Mouse (Mus musculus): ENCODE results near the gene Clint1.

Gene Clint1

DNA sequence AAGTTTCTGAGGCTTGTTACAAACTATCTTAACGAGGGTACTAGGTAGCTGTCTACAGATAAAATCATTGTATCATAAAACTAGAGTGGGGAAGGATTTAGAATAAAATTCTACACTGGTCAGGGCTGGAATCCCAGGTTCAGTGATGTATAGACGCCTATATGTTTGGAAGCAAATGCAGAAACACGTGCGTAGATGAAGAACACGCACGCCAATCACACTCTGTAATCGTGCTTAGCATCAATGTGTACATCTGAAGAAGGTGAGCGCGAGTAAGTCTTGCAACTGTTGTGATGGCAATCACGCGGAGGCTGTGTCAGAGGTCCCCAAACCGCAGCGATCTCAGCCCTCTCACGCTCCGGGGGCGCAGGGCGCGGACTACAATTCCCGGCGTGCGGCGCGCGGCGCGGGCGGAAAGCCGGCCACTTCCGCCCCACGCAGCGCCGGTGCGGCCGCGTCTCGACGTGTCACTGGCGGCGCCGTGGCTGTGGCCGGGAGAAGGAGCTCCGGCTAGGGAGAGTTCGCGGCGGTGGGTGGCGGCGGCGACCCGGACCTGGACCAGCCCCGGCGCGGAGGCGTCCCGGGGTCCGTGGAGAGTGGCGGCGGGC is at the start of gene Clint1:
Clint1 (plus strand) TSS at position 536 of the 608 bp plus-strand sequence.
- peak; percentile 86 for DNase-seq

DNA sequence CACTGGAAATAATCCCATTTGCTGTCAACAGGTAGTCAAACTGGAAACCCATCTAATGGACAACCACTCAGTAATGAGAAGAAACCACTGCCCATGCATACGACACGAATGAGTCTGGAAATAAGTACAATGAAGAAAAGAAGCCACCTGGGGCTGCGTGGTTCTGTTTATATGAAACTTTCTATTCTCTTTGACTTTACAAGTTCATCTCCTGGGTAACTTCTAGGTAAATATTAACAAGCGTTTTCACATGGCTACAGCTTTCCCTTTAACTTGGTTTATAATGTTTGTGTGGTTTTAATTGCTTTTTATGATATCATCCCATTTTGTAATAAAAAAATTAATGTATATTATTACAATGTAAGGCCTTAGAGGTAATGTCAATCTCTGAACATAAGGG is 47.8 kb upstream of the Clint1 start:
- no peak for DNase-seq

DNA sequence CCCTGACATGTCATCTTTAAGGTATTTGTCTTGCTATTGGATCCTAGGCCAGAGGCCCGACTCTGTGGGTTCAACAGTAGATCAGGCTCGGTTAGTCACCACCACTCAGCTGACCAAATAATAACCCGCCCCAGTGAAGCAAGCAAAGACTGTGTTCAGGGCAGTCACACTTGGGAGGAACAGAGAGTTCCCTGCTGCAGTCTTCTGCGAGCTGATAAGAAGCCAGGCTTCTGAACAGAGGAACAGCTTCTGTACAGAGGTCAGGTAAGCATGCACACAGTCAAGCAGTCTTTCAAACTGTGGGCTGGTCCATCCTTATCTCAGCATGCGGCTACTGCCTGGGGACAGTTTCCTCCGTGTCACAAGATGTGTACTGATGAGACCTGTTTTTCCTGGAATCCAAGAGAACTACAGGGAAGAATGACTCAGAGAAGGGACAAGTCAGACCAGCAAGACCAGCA is 46.5 kb upstream of the Clint1 start:
- DNase-seq: peak; percentile 57

DNA sequence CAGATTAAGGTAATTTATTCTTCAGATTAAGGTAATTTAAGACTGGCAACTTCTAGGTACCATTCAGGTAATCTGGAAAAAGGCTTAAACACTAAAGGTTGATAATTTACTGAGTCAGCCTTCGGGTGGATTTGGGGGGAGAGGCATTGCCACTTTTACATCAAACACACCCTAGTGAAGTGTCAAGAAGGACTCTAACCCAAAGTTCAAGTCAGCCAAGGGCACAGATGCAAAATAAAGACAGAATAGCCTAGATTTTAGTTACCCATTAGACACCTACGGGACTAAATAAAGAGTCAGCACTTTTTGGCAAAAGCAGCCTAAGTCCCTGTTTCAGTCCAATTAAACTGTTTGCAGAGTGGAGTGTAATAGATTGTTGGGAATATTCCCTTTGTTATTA is 46.0 kb upstream of the Clint1 start:
- peak; percentile 27 for DNase-seq

DNA sequence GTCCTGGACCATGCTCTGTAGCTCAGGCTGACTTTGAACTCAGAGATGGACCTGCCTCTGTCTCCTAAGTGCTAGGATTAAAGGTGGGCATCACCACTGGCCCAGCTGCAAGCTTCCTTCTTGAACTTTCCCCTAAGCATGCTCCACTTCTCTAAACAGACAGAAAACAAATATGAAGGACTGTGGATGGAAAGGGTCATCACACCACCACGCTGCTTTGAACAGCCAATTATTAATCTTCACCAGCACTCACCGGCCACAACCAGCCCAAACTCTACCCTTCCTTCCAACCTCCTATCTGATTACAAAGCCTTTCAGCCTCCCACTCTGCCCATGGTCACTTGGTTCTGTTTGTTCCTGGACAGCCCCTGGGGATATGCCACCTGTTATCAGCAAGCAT is 45.6 kb upstream of the Clint1 start:
- peak; percentile 46 for DNase-seq

DNA sequence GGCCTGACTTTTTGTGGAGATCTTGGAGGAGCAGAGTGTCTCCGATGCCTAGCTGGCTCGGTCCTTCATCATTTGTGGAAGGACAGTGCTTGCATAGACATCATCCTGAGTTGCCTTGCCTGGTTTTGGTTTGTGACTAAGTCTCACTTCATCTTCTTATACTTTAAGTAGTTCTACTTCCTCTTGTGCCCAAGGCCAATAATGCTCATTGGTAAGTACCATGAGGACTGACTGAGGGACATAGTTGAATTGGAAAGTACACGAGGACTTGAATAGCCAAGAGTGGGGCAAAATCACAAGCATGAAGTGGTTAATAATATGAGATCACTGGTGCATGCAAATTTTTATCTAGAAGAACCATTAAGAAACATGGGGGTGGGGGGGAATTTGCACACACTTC is 45.0 kb upstream of the Clint1 start:
- no peak for DNase-seq

DNA sequence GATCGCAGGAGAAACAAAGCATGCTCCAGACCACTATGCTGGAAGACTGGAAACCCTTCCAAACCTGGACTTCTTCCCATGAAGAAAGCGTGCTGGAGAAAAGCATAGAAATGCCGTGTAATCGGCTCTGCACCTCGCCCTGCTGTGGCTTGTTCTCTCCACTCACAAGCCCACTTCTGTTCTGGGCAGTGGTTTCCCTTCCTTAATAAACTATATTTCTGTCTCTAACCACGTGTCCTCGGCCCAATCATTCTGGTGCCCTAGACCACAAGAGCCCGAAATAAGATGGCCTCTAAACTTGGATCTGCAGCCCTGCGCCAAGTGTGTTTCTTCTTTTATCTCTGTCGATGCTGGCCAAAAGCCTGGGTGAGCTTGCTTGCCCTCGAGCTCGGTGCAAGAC is 44.0 kb upstream of the Clint1 start:
- DNase-seq: no peak

DNA sequence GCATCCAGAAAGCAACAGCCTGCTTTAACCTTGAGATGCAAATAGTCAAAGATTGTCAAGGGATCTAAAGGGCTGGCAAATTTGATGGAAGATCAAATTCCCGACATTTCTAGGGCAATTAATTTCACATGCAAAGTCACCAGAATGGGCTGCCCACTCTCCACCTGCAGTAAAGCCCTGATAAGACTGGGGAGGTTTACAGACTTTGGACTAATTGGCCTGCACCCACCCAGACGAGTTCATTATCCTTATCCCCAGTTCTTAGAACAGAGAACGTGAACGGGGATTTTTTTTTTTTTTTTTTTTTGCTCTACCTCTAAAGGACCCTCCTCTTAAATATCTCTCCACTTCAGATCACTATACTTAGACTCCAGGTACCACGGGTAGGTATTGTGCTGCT is 42.4 kb upstream of the Clint1 start:
- no peak for DNase-seq

DNA sequence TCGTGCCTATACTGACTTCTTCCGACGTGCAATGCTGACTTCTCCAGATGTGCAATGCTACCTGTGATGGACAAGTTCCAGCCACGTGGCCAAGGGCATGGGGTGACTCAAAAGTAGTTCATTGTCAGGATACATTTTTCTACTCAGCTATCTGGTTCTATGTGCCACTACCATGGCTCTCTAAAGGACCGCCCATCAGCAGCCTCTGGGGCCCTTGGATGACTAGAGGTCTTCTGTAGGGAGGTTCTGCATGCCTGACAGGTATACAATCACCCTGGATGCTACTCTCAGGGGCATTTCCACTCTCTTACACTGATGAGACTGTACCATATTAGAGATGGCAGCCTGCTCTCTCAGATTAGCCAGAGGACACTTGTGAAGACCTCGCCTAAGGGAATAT is 41.8 kb upstream of the Clint1 start:
- DNase-seq: no peak

DNA sequence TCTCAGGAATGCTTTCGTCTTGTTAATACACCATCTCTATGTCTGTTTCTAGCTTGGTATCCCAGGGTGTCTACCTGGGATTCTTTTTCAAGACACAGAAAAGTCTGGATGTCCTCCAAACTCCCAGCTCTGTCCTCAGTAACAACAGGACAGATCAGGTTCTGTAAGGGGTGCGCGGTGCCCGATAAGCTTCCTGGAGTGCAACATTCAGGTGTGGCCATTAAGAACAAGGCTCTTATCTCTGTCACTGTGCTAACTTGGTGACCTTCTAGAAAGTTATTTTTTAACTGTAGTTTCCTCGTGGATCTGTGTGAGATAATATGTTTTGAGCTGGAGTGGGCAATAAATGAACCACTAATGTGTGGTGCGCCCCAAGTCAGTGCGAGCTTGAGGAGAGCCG is 41.0 kb upstream of the Clint1 start:
- no peak for DNase-seq

DNA sequence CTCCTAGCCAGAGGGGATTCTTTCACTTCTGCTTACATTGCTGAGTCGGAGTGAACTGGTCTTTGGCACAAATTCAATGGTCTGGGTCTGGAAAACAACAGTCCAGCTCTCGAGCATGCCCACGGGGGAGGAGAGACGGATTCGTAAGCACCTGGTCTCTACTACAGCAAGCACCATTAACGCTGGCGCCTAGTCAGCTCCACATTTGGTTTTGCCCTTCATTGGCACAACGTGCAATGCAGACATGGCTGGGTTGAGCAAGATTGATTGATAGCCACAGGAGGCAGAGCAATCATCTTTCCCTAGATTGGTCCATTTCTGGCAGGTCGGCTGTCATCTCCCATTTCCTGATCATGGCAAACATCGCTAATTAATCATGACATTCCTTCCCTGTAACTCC is 36.2 kb upstream of the Clint1 start:
- no peak for DNase-seq

DNA sequence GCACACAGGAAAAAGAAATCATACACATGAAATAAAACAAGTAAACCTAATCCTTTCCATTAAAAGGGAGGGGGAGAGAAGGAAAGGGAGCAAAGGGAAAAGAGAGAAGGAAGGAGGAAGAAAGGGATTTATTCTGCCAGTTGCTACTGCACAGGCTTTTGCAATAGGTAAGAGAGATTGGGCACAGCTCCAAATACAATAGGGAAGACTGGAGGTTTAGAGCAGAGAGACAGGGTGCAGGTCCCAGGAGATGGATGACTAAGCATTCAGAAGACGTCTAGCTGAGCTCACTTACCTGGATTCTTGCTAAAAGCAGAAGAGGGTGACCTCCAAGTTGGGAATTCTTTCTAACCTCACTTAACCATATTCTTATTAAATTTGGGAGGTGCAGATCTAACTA is 35.1 kb upstream of the Clint1 start:
- DNase-seq: no peak

DNA sequence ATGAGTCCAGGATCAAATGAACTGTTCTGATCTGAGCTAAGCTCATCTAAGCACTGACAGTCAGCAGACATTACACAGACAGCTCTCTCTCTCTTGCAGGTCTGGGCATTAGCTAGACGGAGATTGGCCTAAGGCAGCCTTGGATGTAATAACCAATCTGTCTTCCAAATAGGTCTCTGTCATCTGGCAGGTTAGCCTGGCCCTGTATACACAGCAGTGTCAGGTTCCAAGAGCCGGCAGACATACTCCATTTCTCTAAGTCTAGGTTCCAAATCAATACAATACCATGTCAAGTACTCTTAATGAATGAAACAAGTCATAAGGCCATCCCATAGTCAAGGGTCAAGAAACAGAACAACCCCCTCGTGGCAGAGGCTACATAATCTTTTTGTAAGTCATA is 33.9 kb upstream of the Clint1 start:
- no peak for DNase-seq

DNA sequence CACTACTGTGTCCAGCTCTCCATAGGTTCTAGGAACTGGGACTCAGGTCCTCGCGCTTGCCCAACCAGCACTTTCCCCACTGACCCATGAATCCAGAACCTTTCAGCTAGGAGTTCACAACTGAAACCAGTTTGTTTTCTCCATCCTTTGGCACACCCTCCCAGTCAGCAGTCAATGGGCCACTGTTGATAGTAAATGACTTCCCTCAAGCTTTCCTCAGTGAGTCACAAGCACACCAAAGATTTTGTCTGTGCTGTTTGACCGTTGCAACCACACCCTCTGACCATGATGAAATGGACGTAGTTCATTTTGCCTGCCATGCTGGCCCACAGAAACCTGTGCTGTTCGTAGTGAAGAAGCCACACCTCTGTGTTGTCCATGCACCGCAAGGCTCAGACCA is 30.9 kb upstream of the Clint1 start:
- no peak for DNase-seq

DNA sequence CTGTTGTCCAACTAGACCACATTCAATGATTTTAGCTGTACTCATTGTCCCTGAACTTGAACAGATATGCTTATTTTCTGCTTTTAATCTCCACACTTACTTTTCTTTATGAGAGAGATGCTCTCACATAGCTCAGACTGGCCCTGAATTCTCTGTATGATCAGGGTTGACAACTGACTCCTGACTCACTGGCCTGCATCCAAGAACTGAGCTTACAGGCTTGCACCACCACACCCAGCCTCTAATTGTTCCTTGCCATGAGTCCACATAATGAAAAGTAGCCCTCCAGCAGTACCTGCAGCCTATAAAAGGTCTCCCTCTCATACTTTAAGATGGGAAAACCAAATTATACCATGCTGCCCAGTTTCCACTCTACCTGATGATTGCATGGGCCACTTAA is 21.7 kb upstream of the Clint1 start:
- no peak for DNase-seq

DNA sequence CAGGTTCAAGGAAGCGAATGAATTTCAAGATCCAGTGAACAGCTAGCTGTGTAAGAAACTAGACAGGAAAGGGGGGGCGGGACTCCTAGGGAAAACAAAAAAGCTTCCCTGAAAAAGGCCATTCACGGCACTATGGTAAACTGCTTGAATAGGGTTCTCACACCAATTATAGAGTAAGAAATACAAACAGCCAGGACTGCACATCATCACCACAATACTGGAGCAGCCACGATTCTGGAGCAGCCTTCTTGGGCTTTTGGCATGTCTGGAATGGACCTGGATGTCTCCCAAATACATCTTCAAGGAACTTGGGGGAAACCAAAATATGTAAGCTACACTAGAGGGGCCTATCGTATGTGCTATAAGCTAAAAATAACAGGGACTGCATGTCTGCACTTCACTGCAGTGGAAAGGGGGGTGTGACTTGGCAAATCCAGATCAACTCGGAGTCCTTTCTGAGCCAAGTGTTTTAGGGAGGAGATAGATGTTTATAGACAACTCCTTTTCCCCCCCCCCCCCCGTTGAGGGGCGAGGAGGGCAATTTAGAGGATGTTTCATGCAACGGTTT is 21.0 kb upstream of the Clint1 start:
- no peak for DNase-seq

DNA sequence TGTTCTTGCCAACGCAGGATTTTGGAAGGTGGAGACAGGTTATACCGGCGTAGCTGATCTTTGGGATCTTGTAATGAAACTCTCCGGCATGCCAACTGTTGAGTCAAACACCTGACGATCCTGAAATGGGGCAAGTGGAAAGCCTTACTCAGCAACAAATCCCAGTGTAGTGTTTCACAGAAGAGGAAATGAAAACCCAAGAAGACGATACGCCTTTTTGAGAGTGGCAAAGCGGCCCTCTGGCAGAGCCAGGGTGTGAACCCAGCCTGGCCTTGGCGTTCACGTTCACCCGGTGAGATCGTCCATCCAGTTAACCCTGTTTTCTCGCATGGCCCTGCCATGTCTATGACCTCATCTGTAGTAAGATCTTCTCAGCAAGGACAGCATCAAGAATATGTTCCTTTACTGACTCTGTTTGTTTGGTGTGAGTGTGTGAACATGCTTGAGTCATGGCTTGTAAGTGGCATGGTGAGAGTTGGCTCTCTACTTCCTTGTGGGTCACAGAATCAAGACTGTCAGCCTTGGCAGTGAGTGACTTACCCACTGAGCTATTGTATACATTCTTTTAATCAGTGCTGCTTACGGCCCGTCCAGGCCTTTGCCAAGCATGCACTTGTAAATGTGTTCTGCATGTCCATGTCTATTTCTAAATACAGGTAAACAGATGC is 20.2 kb upstream of the Clint1 start:
- no peak for DNase-seq

DNA sequence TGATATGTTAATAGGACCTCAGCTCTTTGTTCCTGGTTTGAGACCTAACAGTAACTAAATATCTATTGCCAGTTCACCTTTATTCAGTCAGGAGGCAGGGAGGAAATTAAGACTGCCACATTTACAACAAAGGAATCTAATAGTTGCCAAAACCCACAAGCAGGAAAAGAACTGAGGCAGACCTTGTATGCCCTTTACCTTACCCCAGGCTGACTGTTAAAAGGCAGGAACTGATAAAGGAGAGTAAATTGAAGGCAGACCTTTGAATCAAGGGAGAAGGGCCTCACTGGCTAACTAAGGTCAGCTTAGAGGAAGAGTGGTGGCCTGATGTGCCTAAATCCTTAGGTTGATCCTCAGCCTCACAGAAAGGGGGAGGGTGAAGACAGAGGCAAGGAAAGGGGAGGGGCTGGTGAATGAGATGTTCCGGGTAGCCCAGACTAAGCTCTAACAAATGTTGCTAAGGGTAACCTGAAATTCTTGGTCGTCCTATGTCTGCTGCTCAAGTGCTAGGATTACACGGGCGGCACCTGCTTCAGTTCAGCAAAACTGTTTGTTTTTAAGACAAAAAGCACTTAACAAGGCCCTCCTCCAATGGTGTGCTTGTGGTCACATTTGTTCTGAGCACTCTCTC is 16.1 kb upstream of the Clint1 start:
- no peak for DNase-seq

DNA sequence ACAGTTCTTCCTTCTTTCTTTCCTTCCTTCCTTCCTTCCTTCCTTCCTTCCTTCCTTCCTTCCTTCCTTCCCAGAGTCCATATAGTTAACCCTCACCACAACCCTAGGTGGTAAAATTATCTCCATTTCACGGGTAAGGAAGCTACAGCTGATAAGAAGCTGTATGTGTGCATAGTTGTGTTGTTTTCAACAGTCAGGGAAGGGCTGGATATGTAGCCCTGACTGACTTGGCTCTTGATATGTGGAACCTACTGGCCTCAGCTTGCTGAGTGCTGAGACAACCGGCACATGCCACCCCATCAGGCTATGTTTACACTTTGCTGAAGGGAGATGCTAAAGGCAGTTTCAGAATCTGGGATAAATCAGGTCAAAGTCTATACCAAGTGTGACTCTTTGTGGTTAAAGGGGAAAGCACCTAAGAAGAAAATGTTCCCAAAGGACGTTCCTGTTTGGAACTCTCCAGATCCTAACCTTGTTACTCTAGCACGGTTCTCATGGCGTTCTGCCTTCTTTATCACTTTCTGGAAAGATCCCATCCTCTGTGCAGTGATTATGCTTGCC is 14.5 kb upstream of the Clint1 start:
- DNase-seq: no peak

DNA sequence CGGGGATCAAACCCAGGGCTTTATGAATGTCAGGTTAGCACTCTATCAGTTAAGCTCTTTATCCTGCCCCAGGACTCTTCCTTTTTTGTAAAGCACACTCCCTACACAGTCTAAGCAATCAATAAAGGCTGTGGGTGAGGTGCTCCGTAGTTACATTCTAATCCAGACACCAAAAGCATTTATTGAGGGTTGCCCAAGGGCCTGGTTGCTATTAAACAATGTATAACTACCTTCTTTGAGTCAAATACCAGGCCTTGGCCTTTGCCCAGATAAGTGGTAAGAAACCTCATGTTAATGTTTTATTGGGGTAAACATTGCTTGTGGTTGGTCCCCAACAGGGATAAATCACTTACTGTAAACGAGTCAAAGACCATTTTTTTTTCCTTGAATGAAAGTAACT is 13.4 kb upstream of the Clint1 start:
- peak; percentile 63 for DNase-seq

DNA sequence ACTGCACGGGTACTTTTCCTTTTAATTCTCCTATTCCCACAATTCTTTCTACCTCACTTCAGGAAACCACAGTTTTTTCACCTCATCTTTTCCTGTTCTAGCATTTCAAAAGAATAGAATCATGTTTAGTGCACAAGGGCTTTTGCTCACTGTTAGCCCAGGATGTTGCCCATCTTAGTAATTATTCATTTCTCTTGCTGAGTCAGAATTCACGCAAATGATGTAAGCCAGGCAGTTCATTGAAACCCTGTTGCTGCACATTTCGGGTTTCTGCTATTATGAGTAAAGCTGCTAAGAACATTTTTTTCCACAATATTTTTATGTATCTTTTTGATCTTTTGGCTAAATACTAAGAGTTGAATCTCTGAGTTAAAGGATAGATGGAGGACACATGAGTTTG is 11.5 kb upstream of the Clint1 start:
- DNase-seq: no peak

DNA sequence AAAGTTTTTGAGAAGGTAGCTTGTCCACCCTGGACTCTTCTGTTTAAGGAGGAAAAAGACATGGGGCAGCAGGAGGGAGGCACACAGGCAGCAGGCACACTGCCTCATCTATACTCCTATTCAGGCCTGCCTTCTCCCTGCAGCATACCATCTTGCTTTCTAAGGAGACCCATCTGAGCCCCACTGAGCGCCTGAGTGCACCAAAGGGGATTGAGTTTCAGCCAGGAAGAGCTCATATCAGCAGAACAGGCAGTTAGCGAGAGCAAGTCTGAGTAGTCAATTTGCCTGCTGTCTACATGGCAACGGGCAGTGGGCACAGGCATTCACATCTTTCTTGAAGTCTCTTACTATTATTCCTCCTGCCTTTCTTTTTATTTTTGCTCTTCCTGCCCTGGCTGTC is 5.8 kb upstream of the Clint1 start:
- DNase-seq: no peak

DNA sequence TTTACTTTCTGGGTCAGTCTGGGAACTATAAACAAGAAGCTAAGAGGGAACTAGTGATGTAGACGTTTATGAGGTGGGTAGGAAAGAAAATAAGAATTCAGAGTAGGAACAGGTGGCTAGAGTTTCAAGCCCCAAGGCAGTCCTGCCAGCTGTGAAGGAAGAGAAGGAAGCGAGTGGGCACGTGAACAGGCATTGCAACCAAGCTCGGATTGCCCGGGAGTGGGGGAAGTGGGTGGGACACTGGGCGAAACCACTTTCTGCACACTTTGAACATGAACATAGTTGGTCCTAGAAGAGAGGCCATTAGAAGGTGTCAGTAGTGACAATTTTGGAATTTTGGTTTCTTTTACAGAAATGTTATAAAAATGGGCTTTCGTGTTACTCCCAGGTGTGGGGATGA is 4.3 kb upstream of the Clint1 start:
- no peak for DNase-seq

DNA sequence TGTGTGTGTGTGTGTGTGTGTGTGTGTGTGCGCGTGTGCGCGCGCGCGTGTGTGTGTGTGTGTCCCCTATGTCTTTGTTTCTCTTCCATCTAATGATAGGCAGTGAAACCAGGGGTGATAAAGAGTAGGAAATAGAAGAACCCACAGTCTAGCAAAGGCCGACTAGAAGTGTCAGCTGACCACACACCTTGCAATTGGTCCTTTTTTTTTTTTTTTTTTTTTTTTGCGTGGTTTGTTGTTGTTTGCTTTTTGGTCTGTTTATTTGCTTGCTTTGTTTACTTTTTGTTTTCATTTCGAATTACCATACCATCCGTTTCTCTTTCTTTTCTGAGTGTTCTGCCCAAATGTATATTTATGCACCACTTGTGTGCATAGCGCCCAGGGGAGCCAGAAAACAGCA is 3.6 kb upstream of the Clint1 start:
- no peak for DNase-seq
